Mouse (Mus musculus): ENCODE measurements around the gene Gm3646. TPM values are rescaled to one million over a fixed set of nuclear protein-coding genes. Genes with fewer than 3 reads are reported as not detected.

The Gm3646 gene
- polyA plus RNA-seq, 1 experiment from 2014 or later = not detected

- H3K27ac ChIP-seq = no peak overlapping the region
- WGBS = 75% methylated on average over 4 of the region's 4 CpGs
- H3K4me1 ChIP-seq = no peaks in the 10 kb centered on the region
- H3K27me3 ChIP-seq = no peaks in the 10 kb centered on the region
- no peak overlapping the region for H3K9ac ChIP-seq
- ATAC-seq (ENCODE audit: low FRiP score, low read depth) = no peak
- no peaks in the 10 kb centered on the region for H3K36me3 ChIP-seq
- no peak overlapping the region for H3K4me3 ChIP-seq
- no peak overlapping the region for H3K4me2 ChIP-seq (replicated peaks)
- no peaks in the 10 kb centered on the region for H3K9me3 ChIP-seq
Observed at GRCm38 (mm10) chr1:39824902-39825301, 19.8 kb upstream of the Gm3646 start.

DNA sequence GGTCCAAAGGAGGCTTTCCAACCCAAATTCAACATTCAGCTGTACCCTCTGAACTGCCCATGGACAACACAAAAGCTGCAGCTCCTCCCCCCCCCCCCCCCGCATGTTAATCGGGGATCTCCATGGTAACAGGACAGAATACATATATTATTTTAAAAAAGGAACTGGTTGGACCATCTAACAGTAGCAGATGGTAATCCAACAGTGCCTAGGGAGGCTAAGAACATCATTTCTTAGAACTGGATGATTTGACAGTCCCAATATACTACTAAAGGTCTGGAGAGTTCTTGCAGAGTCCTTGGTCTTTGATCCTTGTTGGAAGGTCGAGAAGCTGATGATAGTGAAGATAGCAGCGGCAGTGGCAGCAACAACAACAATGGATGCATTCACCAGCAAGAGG, 19.1 kb upstream of the Gm3646 start:
- no peak overlapping the region for H3K27ac ChIP-seq
- H3K9me3 ChIP-seq = no peaks in the 10 kb centered on the region
- H3K4me3 ChIP-seq = no peak overlapping the region
- H3K4me2 ChIP-seq (replicated peaks) = no peak overlapping the region
- H3K4me1 ChIP-seq = no peaks in the 10 kb centered on the region
- H3K9ac ChIP-seq = no peak overlapping the region
- 62% methylated on average over 4 of the region's 4 CpGs for WGBS
- no peak for ATAC-seq (ENCODE audit: low FRiP score, low read depth)
- no peaks in the 10 kb centered on the region for H3K27me3 ChIP-seq
- no peaks in the 10 kb centered on the region for H3K36me3 ChIP-seq

DNA sequence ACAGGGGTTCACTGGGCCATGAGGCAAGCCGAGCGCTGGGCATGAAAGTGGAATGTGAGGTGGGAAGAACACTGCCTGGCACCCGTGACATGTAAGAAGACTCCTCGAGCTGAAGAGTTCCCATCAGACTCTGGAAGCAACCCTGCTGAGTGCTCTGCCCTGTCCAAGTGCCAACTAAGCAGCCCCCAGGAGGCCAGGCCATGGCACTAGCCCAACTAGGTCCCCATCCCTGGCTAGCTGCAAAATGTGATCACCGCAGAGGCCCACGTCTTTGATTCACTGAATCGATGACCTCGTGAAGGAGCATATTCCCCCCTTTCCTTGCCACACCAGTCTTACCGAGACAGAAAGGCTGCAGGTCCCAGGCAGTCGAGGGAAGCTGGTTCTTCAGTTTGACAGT, 14.5 kb upstream of the Gm3646 start:
- no peak for ATAC-seq (ENCODE audit: low FRiP score, low read depth)
- Histone ChIP-seq H3K4me2 (replicated peaks) (no peak overlapping the region), H3K4me3 (no peak overlapping the region), H3K36me3 (no peaks in the 10 kb centered on the region), H3K9ac (no peak overlapping the region), H3K27ac (no peak overlapping the region), H3K4me1 (no peaks in the 10 kb centered on the region), H3K27me3 (no peaks in the 10 kb centered on the region), H3K9me3 (no peaks in the 10 kb centered on the region)
- 84% methylated on average over 10 of the region's 10 CpGs for WGBS

DNA sequence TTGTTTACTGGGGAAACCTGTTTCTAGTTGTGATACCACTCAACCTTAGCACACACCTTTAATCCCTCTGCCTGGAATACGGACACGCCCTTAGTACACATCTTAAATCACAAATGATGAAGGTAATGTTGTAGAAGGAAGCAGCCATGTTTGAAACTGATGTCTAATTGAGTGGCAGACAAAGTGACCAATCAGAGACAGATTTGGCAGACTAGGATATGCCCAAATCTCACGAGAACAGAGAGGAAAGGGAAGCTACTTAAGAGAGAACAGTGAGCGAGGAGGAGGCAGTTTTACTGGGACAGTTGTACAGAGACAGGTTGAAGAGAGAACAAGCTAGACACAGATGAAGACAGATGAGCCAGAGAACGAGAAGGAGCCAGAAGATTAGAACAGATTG, 10.6 kb upstream of the Gm3646 start:
- no peak for ATAC-seq (ENCODE audit: low FRiP score, low read depth)
- no peaks in the 10 kb centered on the region for H3K27me3 ChIP-seq
- no peak overlapping the region for H3K27ac ChIP-seq
- 81% methylated on average over 5 of the region's 5 CpGs for WGBS
- no peaks in the 10 kb centered on the region for H3K4me1 ChIP-seq
- no peak overlapping the region for H3K4me2 ChIP-seq (replicated peaks)
- no peak overlapping the region for H3K4me3 ChIP-seq
- H3K36me3 ChIP-seq = no peaks in the 10 kb centered on the region
- no peak overlapping the region for H3K9ac ChIP-seq
- H3K9me3 ChIP-seq = no peaks in the 10 kb centered on the region

GRCm38 (mm10) chr1:39813067-39813466, 7.9 kb upstream of the Gm3646 start:
- no peak overlapping the region for H3K4me2 ChIP-seq (replicated peaks)
- H3K27ac ChIP-seq = no peak overlapping the region
- no peak overlapping the region for H3K9ac ChIP-seq
- ATAC-seq (ENCODE audit: low FRiP score, low read depth) = no peak
- no peaks in the 10 kb centered on the region for H3K36me3 ChIP-seq
- 0 out of 2 replicates have a peak, but pooled peaks cover 7% of the 10 kb centered on the region for H3K4me1 ChIP-seq
- WGBS = 64% methylated on average over 4 of the region's 4 CpGs
- no peaks in the 10 kb centered on the region for H3K9me3 ChIP-seq
- H3K27me3 ChIP-seq = no peaks in the 10 kb centered on the region
- H3K4me3 ChIP-seq = no peak overlapping the region

DNA sequence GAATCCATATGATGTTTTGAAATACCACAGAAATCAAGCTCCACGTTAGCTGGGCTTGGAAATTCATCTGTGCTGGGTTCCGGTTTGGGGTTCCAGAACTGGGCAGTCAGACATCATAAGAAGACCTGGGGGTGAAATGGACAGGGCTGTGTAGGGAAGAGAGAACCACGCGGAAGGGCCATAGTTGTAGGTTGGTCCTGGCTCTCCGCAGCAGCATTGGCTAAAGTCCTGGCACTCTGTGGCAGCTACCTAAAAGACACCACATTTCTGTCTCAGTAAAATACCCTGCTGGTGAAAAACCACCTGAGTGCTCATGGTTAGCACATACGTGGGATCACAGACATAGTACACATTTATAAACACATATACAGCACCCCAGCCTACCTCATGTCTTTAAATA, 343 bp downstream of the Gm3646 start:
- Histone ChIP-seq H3K9me3 (no peaks in the 10 kb centered on the region), H3K36me3 (no peaks in the 10 kb centered on the region), H3K4me1 (peaks cover 11% of the 10 kb centered on the region; the same call in 1 of the 2 replicates), H3K4me2 (replicated peaks) (no peak overlapping the region), H3K27ac (no peak overlapping the region), H3K9ac (no peak overlapping the region), H3K4me3 (no peak overlapping the region), H3K27me3 (no peaks in the 10 kb centered on the region)
- ATAC-seq (ENCODE audit: low FRiP score, low read depth) = no peak
- WGBS = 90% methylated on average over 6 of the region's 6 CpGs

DNA sequence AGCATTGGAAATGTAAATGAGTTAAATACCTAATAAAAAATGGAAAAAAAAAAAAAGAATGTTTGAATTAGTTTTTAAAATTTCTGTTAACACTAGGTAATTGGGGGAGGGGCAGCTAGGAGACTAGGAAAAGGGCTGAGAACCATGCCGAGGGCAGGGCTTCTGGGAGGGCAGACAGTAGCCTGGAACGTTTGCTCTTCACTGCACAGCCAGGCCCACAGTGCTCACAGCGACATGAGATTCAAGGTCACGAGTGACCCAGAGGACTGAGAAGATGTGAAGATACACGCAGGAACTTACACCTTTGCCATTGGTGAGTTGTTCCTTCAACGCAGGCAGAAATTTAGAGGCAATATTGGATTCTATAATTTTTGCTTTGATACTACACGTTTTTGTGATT, 2.2 kb downstream of the Gm3646 start:
- no peak overlapping the region for H3K4me3 ChIP-seq
- H3K9ac ChIP-seq = no peak overlapping the region
- H3K36me3 ChIP-seq = no peaks in the 10 kb centered on the region
- no peak overlapping the region for H3K27ac ChIP-seq
- WGBS = 83% methylated on average over 7 of the region's 7 CpGs
- no peak overlapping the region for H3K4me2 ChIP-seq (replicated peaks)
- H3K27me3 ChIP-seq = no peaks in the 10 kb centered on the region
- peaks cover 5% of the 10 kb centered on the region; the same call in 1 of the 2 replicates for H3K4me1 ChIP-seq
- H3K9me3 ChIP-seq = no peaks in the 10 kb centered on the region
- ATAC-seq (ENCODE audit: low FRiP score, low read depth) = no peak

DNA sequence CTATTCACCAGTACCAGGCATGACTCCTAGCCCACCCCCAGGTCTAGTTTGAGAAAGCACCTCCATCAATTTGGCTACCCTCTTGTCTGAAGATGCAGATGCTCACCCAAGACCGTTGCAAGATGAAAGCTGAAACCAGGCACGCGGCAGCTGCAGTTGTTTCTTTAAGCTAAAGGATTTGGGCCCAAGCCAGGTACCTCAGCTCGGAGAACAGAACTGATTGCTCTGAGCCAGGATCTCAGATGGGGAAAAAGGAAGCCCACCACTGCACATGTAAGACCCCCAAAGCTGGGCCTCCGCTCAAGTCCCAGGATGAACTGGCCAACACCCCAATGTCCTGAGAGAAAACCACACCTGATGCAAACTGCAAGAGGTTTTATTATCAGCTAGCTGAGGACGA, 7.6 kb downstream of the Gm3646 start:
- Histone ChIP-seq H3K36me3 (no peaks in the 10 kb centered on the region), H3K27me3 (no peaks in the 10 kb centered on the region), H3K9ac (no peak overlapping the region), H3K4me1 (0 out of 2 replicates have a peak, but pooled peaks cover 2% of the 10 kb centered on the region), H3K4me2 (replicated peaks) (no peak overlapping the region), H3K9me3 (no peaks in the 10 kb centered on the region; the same call in none of the 2 replicates), H3K27ac (no peak overlapping the region), H3K4me3 (no peak overlapping the region)
- 63% methylated on average over 6 of the region's 6 CpGs for WGBS
- no peak for ATAC-seq (ENCODE audit: low FRiP score, low read depth)

GRCm38 (mm10) chr1:39796765-39797164, 8.4 kb downstream of the Gm3646 start:
- Histone ChIP-seq H3K9me3 (no peaks in the 10 kb centered on the region; the same call in none of the 2 replicates), H3K4me1 (0 out of 2 replicates have a peak, but pooled peaks cover 2% of the 10 kb centered on the region), H3K9ac (no peak overlapping the region), H3K27me3 (no peaks in the 10 kb centered on the region), H3K27ac (no peak overlapping the region), H3K4me3 (no peak overlapping the region), H3K36me3 (no peaks in the 10 kb centered on the region), H3K4me2 (replicated peaks) (no peak overlapping the region)
- ATAC-seq (ENCODE audit: low FRiP score, low read depth) = no peak
- WGBS = 89% methylated on average over 3 of the region's 3 CpGs

- peaks cover 9% of the 10 kb centered on the region; the same call in 1 of the 2 replicates for H3K9me3 ChIP-seq
- no peak overlapping the region for H3K4me3 ChIP-seq
- no peak overlapping the region for H3K9ac ChIP-seq
- ATAC-seq (ENCODE audit: low FRiP score, low read depth) = no peak
- WGBS = 73% methylated on average over 5 of the region's 5 CpGs
- H3K36me3 ChIP-seq = no peaks in the 10 kb centered on the region
- no peak overlapping the region for H3K27ac ChIP-seq
- no peaks in the 10 kb centered on the region for H3K27me3 ChIP-seq
- H3K4me2 ChIP-seq (replicated peaks) = no peak overlapping the region
- no peaks in the 10 kb centered on the region for H3K4me1 ChIP-seq
Observed at GRCm38 (mm10) chr1:39784632-39785031, 20.5 kb downstream of the Gm3646 start.

- H3K4me3 ChIP-seq = no peak overlapping the region
- no peaks in the 10 kb centered on the region for H3K27me3 ChIP-seq
- no peak overlapping the region for H3K27ac ChIP-seq
- no peaks in the 10 kb centered on the region for H3K9me3 ChIP-seq
- 84% methylated on average over 6 of the region's 6 CpGs for WGBS
- H3K9ac ChIP-seq = no peak overlapping the region
- H3K4me1 ChIP-seq = no peaks in the 10 kb centered on the region
- H3K4me2 ChIP-seq (replicated peaks) = no peak overlapping the region
- H3K36me3 ChIP-seq = no peaks in the 10 kb centered on the region
- no peak for ATAC-seq (ENCODE audit: low FRiP score, low read depth)
Observed at GRCm38 (mm10) chr1:39781835-39782234, 23.3 kb downstream of the Gm3646 start.

DNA sequence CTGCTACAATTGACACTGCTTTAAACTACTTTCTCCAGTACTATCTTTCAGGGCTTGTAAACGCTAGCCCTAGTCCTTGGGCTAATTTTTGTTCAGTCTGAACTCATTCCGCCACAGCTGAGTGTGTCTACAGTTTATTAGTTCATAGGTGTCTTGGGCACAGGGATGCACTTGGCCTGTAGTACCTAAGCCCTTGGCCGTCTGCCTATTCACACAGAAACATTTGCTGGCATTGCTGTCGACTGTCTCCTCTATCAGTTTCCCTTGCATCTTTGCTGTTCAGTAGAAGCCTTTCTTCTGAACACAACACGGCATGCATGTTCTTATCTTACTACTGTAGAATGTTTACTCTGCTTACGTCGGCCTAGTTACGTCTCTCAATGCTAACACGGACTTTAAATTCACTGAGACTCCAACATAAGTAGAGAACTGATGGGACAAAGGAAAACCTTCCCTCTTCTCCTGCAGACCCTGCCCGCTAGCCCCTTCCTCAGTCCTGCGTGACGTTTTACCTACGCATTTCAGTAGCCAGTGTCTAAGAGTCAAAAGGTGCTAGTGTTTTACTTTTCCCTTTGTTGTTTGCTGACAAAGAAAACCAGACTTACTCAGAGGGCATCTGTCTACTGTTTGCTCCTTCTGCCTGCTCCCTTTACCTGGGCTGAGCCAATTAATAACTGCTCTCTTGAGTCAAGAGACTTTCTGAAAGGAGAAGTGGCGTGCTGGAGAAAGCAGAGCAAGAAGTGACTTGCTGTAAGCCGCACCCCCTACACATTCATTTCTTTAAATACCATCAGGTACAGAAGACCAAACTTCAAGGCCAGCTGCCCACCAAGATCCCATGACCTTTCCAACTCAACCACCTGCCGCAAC, 25.8 kb downstream of the Gm3646 start:
- no peak overlapping the region for H3K9ac ChIP-seq
- H3K27ac ChIP-seq = no peak overlapping the region
- whole genome bisulfite sequencing = 90% methylated on average over 16 of the region's 16 CpGs
- no peaks in the 10 kb centered on the region for H3K36me3 ChIP-seq
- no peaks in the 10 kb centered on the region for H3K4me1 ChIP-seq
- H3K27me3 ChIP-seq = no peaks in the 10 kb centered on the region
- ATAC-seq (ENCODE audit: low FRiP score, low read depth) = no peak
- no peaks in the 10 kb centered on the region for H3K9me3 ChIP-seq
- H3K4me2 ChIP-seq (replicated peaks) = no peak overlapping the region
- no peak overlapping the region for H3K4me3 ChIP-seq

Measured in limb, embryonic 13.5 days (tissue).